Mouse (Mus musculus) hindbrain, embryonic 14.5 days (tissue): ENCODE results near the gene Prss57. TPM values are rescaled to one million over a fixed set of nuclear protein-coding genes. Genes with fewer than 3 reads are reported as not detected.

Experiments used
- ATAC-seq: fragments of 200-750 bp; cut with Nextera tagmentation; 2 replicates; pipeline ENCODE4 v1.8.0; 2017; ENCODE audit warnings: moderate number of reproducible peaks, mild to moderate bottlenecking, moderate TSS enrichment, moderate library complexity; ENCODE audit not compliant: low FRiP score
- DNase-seq: peaks from one replicate; pipeline ENCODE4 v3.0.0-alpha.2; 2015; ENCODE audit warnings: low spot score
- H3K27ac ChIP-seq: fragments of 300-500 bp; sonication (generic); 2 replicates; pipeline ENCODE4 v1.5.1; 2014; ENCODE audit warnings: mild to moderate bottlenecking, moderate library complexity
- H3K27me3 ChIP-seq: fragments of 300-500 bp; sonication (generic); 2 replicates; pipeline ENCODE4 v1.6.1; 2014; ENCODE audit warnings: mild to moderate bottlenecking, low read length, mixed read lengths; ENCODE audit not compliant: control insufficient read depth, insufficient read depth
- H3K36me3 ChIP-seq: fragments of 300-500 bp; sonication (generic); replicated peaks from 2 replicates; pipeline ENCODE4 v1.6.1; 2014; ENCODE audit not compliant: control insufficient read depth, insufficient read depth
- H3K4me1 ChIP-seq: fragments of 300-500 bp; sonication (generic); replicated peaks from 2 replicates; pipeline ENCODE4 v1.6.1; 2014; ENCODE audit warnings: antibody characterized with exemption, low read length, mixed read lengths; ENCODE audit not compliant: control insufficient read depth, insufficient read depth
- H3K4me2 ChIP-seq: fragments of 300-500 bp; sonication (generic); replicated peaks from 2 replicates; pipeline ENCODE4 v1.6.1; 2014; ENCODE audit warnings: mild to moderate bottlenecking, moderate library complexity
- H3K4me3 ChIP-seq: fragments of 300-500 bp; sonication (generic); replicated peaks from 2 replicates; pipeline ENCODE4 v1.5.1; 2014; ENCODE audit warnings: mild to moderate bottlenecking, low read length
- H3K9ac ChIP-seq: fragments of 300-500 bp; sonication (generic); 2 replicates; pipeline ENCODE4 v1.6.1; 2014
- H3K9me3 ChIP-seq: fragments of 300-500 bp; sonication (generic); 2 replicates; pipeline ENCODE4 v1.6.1; 2016; ENCODE audit warnings: low read length; ENCODE audit not compliant: control insufficient read depth
- WGBS: fragments of 180-500 bp; shearing (Covaris S2); extraction: QIAGEN DNeasy Blood & Tissue Kit; methylation state at CpG from one replicate; pipeline ENCODE4 v1.1.7; 2014; 5-methylcytosine and 5-hydroxymethylcytosine counted together
- polyA plus RNA-seq: library from polyadenylated mRNA; unstranded; fragments of >200 nt; fragmentation: Nextera tagmentation; extraction: Ambion mirVana; gene quantifications from 2 replicates; pipeline ENCODE4 v1.2.1, GENCODE M21; 2014

The Prss57 gene
- polyA plus RNA-seq, 1 experiment from 2014 or later: 0.29 TPM

DNA sequence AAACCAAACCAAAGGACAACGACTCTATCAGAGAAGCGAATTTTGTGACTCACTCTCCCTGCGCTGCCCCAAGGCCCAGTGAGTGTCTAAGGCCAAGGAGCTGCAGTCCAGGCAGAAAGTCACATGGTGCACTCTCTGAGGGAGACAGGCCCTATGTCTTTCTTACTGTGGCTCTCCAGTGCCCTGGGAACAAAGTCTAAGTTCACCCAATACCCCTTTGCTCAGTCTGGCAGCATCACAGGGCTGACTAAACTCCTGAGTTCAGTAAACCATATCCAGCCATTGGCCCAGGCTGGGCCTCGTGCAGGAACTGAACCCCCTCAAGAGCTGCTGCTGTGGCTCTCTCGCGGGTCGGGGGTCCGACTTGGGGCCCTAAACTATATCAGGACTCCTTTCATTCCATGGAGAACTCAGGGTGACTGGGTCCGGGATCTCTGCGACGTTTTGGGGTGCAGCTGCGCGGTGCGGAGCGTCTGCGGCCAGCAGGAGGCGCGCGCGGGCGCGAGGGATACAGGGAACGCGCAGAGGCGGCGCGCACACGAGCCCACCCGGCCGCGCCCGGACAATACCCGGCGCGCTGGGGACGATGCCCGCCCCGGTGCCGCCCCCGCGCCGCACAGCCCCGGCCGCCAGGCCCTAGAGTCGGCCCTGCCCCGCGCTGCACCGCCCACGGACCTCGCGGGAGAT, 2.4 kb upstream of the Prss57 start, which contains the start of gene Palm:
TSS of gene Palm (plus strand) at position 522 of the 687 bp plus-strand sequence.
- peak within 1 kb of the TSS; percentile 72 for H3K4me2 ChIP-seq
- WGBS: 7% methylated on average over 36 of the region's 51 CpGs
- peak within 1 kb of the TSS; percentile 90 for H3K4me3 ChIP-seq
- H3K27ac ChIP-seq: peak within 1 kb of the TSS; percentile 92
- no peaks in the 10 kb centered on the region for H3K9me3 ChIP-seq
- peak; percentile 74 for ATAC-seq
- peaks cover 17% of the 10 kb centered on the region; the same call in 1 of the 2 replicates for H3K4me1 ChIP-seq
- peak; percentile 85 for DNase-seq
- no peaks in the 10 kb centered on the region for H3K27me3 ChIP-seq
- H3K36me3 ChIP-seq: no peaks in the 10 kb centered on the region
- peak within 1 kb of the TSS; percentile 97 for H3K9ac ChIP-seq

DNA sequence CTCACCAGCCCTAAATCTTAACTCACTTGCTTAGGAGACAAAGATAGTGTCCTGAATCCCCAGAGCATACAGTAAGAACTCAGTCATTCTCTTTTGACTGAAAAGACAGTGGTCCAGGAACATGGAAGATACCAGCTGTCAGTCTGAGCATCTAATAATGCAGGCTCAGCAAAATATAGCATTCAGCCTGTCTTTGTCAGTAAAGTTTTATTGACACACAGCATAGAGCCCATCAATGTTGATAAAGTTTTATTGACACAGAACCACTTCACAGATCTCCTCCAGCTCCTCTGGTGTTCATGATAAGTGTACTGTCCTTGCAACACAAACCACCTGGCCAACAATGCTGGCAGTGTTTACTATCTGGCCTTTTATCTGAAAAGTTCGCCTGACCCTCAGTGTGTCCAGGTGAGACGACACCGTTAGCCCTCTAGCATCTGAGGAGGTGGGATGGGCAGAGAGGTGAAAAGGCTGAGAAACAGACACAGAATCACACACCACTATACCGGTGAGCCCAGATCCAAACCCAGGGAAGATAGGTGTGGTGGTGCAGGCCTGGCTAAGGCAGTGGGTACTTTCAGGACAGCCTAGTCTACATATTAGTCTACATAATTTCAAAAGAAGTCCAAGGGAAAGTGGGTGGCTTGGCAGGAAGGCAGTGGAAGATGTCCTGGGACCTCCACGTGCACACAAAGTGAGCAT, 1.7 kb upstream of the Prss57 start:
- ATAC-seq (no peak), DNase-seq (no peak)
- Histone ChIP-seq H3K4me3 (no peak overlapping the region), H3K9me3 (no peaks in the 10 kb centered on the region), H3K27me3 (no peaks in the 10 kb centered on the region), H3K4me2 (0 out of 2 replicates have a peak overlapping the region, but pooled peaks have one; percentile 72), H3K9ac (peak overlapping the region; percentile 97; the same call in 1 of the 2 replicates), H3K4me1 (peaks cover 16% of the 10 kb centered on the region; the same call in 1 of the 2 replicates), H3K27ac (no peak overlapping the region), H3K36me3 (no peaks in the 10 kb centered on the region)
- WGBS: 83% methylated on average over 5 of the region's 5 CpGs

DNA sequence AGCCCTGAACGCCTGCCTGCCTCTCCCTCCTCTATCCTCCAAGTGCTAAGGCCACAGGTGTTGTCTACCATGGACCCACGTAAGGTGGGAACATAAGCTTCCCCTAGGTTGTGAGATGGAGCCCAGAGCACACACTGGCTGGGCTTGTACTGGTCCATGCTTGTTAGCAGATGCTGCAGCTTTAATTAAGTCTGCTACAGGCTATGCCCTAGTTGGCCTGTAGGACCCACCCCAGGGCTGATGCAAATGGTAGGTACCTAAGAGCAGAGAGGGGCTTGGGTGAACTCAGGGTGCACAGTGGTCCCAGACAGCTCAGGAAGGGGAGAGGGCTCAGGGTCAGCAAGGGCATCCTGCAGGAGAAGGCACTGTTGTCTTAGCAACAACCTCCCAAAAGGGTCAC, 1.2 kb downstream of the Prss57 start:
- H3K4me3 ChIP-seq: no peak overlapping the region
- H3K36me3 ChIP-seq: no peaks in the 10 kb centered on the region
- H3K9ac ChIP-seq: no peak overlapping the region
- DNase-seq (no peak), ATAC-seq (no peak)
- WGBS: 42% methylated on average over 2 of the region's 2 CpGs
- no peaks in the 10 kb centered on the region for H3K9me3 ChIP-seq
- H3K4me1 ChIP-seq: peaks cover under 1% of the 10 kb centered on the region; the same call in 1 of the 2 replicates
- H3K27me3 ChIP-seq: no peaks in the 10 kb centered on the region
- H3K4me2 ChIP-seq: no peak overlapping the region
- H3K27ac ChIP-seq: no peak overlapping the region

DNA sequence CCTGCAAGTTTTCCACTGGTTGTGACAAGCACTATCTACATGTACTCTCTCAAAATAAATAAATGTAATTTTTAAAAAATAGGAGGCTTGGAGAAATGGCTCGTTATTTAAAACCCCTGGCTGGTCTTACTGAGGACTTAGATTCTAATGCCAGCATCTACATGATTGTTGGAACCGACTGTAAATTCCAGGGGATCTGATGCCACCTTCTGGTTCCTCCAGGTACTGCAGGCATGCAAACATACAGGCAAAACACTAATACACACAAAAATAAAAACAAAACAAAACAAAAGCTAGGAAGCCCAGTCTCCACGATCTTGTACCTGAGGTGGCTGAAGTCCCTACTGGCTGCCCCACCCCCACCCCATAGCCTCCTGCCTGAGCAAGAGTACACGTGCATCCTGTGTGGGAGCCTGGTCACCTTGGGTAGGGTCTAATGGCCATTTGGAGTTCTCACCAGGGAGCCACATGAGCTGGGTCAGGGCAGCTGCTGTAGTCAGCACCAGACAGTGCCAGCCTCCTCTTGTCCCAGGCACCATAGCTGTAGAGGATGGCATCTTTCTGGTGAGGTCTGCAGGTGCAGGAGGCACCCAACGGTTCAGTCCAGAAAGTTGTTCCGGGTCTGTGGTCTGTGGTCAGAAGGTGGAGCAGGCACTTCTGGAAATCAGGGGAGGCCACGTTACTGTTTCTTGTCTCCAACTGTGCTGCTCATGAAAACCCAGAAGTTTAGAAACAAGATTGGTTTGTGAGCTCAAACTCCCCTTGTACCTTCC, 2.2 kb downstream of the Prss57 start:
- ATAC-seq: no peak
- H3K9ac ChIP-seq: no peak overlapping the region
- 38% methylated on average over 7 of the region's 7 CpGs for WGBS

DNA sequence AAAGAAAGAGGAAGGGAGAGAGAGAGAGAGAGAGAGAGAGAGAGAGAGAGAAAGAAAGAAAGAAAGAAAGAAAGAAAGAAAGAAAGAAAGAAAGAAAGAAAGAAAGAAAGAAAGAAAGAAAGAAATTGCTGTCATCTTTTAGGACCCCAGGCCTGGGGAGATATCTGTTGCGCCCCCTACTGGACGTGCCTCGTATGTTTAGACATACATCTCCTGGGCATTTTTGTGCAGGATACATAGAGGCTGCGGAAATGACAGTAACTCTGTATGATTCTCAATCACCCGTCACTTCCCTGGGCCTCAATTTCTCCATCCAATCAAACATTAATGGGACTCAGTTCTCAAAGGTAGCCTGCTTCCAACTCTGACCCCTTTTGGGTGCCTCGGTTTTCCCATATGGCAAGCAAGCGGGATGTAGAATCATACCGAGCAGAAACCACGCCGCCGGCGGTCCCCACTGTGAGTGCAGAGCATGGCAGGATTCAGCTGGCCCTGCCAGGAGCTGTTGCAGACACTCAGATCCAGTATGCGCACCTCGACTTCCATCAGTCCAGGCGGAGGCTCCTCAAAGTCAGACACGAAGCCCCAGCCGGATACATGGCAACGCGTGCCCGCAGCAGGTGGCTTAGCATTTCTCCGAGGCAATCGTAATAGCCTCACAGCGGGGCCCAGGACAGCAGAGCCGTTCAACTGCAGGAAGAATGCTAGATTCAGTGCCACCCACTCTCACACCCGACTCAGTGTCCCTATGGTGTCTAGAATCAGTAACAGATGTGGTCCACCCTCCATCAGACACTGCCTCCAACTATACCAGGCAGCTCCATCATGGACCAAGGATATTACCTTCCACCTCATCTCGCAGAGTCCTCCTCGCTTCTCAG, 6.6 kb downstream of the Prss57 start:
- no peaks in the 10 kb centered on the region for H3K36me3 ChIP-seq
- H3K27ac ChIP-seq: no peak overlapping the region
- no peak overlapping the region for H3K4me3 ChIP-seq
- H3K4me1 ChIP-seq: peaks cover 13% of the 10 kb centered on the region
- 36% methylated on average over 27 of the region's 27 CpGs for WGBS
- DNase-seq: no peak
- H3K27me3 ChIP-seq: peaks cover 19% of the 10 kb centered on the region
- no peaks in the 10 kb centered on the region for H3K9me3 ChIP-seq
- ATAC-seq: no peak
- no peak overlapping the region for H3K9ac ChIP-seq
- H3K4me2 ChIP-seq: no peak overlapping the region

More for the DNA sequence above, 2.2 kb downstream of the Prss57 start:
- Histone ChIP-seq H3K36me3 (no peaks in the 10 kb centered on the region), H3K4me3 (no peak overlapping the region), H3K4me1 (no peaks in the 10 kb centered on the region), H3K27me3 (no peaks in the 10 kb centered on the region), H3K27ac (no peak overlapping the region), H3K9me3 (no peaks in the 10 kb centered on the region), H3K4me2 (no peak overlapping the region)
- peak; percentile 86 for DNase-seq

DNA sequence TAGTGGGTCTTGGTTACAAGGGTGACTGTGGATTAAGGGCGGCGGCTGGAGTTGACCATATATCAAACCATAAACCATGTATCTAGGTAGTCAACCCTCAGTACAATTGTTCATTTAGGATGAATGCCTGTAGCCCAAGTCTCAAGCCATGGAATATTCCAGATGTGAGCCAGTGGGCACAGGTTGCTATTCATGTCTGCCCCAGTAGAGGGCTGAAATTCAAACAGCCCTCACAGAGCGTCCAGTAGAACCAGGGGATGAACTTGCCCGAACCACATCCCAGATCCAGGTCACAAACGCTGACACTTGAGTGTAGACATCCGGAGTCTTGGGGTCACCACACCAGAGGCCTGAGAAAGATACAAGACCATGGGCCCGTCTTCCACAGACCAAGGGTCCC, 7.7 kb downstream of the Prss57 start:
- Histone ChIP-seq H3K4me3 (no peak overlapping the region), H3K4me1 (peaks cover 13% of the 10 kb centered on the region), H3K9me3 (no peaks in the 10 kb centered on the region), H3K9ac (no peak overlapping the region), H3K27ac (no peak overlapping the region), H3K4me2 (no peak overlapping the region), H3K27me3 (peaks cover 30% of the 10 kb centered on the region), H3K36me3 (no peaks in the 10 kb centered on the region)
- DNase-seq (no peak), ATAC-seq (no peak)
- WGBS: 66% methylated on average over 7 of the region's 7 CpGs

DNA sequence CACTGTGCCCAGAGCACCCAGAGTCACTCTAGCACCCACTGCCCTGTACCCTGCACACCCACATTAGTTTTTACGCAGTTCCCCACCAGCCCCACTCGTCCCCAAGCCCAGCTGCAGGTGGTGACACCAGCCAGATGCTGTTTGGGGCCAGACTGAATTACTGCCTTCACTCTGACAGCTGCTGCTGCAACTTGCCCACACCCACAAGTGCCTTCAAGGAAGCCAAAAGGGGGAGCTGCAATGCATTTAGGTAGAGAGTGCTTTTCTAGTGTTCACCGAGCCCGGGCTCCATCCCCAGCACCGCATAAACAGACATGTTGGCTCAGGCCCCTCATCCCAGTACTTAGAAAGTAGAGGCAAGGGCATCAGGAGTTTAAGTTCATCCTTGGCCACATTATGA, 8.8 kb downstream of the Prss57 start:
- Histone ChIP-seq H3K27me3 (peaks cover 40% of the 10 kb centered on the region), H3K9me3 (no peaks in the 10 kb centered on the region), H3K9ac (no peak overlapping the region), H3K36me3 (no peaks in the 10 kb centered on the region), H3K4me2 (no peak overlapping the region), H3K4me3 (no peak overlapping the region), H3K4me1 (peaks cover 13% of the 10 kb centered on the region), H3K27ac (no peak overlapping the region)
- DNase-seq (no peak), ATAC-seq (no peak)
- 57% methylated on average over 5 of the region's 5 CpGs for WGBS

DNA sequence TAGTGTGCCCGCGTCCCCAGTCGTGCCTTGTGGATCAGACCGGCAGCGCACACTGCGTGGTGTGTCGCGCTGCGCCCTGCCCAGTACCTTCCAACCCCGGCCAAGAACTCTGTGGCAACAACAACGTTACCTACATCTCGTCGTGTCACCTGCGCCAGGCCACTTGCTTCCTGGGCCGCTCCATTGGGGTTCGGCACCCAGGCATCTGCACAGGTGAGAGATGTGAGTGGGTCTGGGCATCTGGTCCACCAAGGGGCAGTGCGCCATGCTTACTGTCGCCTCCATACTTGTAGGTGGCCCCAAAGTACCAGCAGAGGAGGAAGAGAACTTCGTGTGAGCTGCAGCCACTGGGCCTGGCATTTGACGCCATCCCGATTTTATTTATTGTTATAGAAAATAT, 9.6 kb downstream of the Prss57 start:
- WGBS: 34% methylated on average over 21 of the region's 21 CpGs
- peaks cover 13% of the 10 kb centered on the region for H3K4me1 ChIP-seq
- H3K27ac ChIP-seq: no peak overlapping the region
- H3K4me3 ChIP-seq: peak overlapping the region; percentile 41
- peak overlapping the region; percentile 79 for H3K4me2 ChIP-seq
- no peaks in the 10 kb centered on the region for H3K36me3 ChIP-seq
- peaks cover 48% of the 10 kb centered on the region for H3K27me3 ChIP-seq
- H3K9ac ChIP-seq: 0 out of 2 replicates have a peak overlapping the region, but pooled peaks have one; percentile 24
- ATAC-seq (no peak), DNase-seq (no peak)
- H3K9me3 ChIP-seq: no peaks in the 10 kb centered on the region
